Mouse (Mus musculus) heart, postnatal 0 days (tissue): ENCODE results near the gene Shf. TPM values are rescaled to one million over a fixed set of nuclear protein-coding genes. Genes with fewer than 3 reads are reported as not detected.

Experiments used
- ATAC-seq: fragments of 200-750 bp; cut with Nextera tagmentation; 2 replicates; pipeline ENCODE4 v1.8.0; 2017; ENCODE audit warnings: low read depth, moderate number of reproducible peaks, moderate library complexity; ENCODE audit not compliant: insufficient read depth
- DNase-seq: peaks from one replicate; pipeline ENCODE4 v3.0.0-alpha.2; 2016; ENCODE audit warnings: low spot score
- H3K27ac ChIP-seq: fragments of 300-500 bp; sonication (generic); 2 replicates; pipeline ENCODE4 v1.5.1; 2014; ENCODE audit warnings: low read depth, mild to moderate bottlenecking
- H3K27me3 ChIP-seq: fragments of 300-500 bp; sonication (generic); 2 replicates; pipeline ENCODE4 v1.6.1; 2014; ENCODE audit warnings: low read length, mixed read lengths; ENCODE audit not compliant: control insufficient read depth, insufficient read depth
- H3K36me3 ChIP-seq: fragments of 300-500 bp; sonication (generic); replicated peaks from 2 replicates; pipeline ENCODE4 v1.6.1; 2014; ENCODE audit warnings: low read length, mixed read lengths; ENCODE audit not compliant: control insufficient read depth, insufficient read depth
- H3K4me1 ChIP-seq: fragments of 300-500 bp; sonication (generic); 2 replicates; pipeline ENCODE4 v1.6.1; 2014; ENCODE audit warnings: antibody characterized with exemption; ENCODE audit not compliant: control insufficient read depth, insufficient read depth
- H3K4me2 ChIP-seq: fragments of 300-500 bp; sonication (generic); 2 replicates; pipeline ENCODE4 v1.6.1; 2014; ENCODE audit warnings: low read depth, mild to moderate bottlenecking, low read length, moderate library complexity
- H3K4me3 ChIP-seq: fragments of 300-500 bp; sonication (generic); 2 replicates; pipeline ENCODE4 v1.5.1; 2014; ENCODE audit warnings: low read depth, low read length
- H3K9ac ChIP-seq: fragments of 300-500 bp; sonication (generic); replicated peaks from 2 replicates; pipeline ENCODE4 v1.6.1; 2014; ENCODE audit warnings: low read depth, low read length, mixed read lengths
- H3K9me3 ChIP-seq: fragments of 300-500 bp; sonication (generic); replicated peaks from 2 replicates; pipeline ENCODE4 v1.6.1; 2016; ENCODE audit warnings: low read length; ENCODE audit not compliant: control insufficient read depth
- CTCF ChIP-seq: IDR thresholded peaks from 2 replicates; pipeline ENCODE4 v1.5.1; 2016; ENCODE audit warnings: antibody characterized with exemption, control low read depth, low read depth
- EP300 ChIP-seq: IDR thresholded peaks from 2 replicates; pipeline ENCODE4 v1.6.1; 2016; ENCODE audit warnings: antibody characterized with exemption, low read depth
- WGBS: fragments of 180-500 bp; shearing (Covaris S2); extraction: QIAGEN DNeasy Blood & Tissue Kit; methylation state at CpG from one replicate; pipeline ENCODE4 v1.1.7; 2014; 5-methylcytosine and 5-hydroxymethylcytosine counted together
- polyA plus RNA-seq: library from polyadenylated mRNA; unstranded; fragments of >200 nt; fragmentation: Nextera tagmentation; extraction: Ambion mirVana; gene quantifications from 2 replicates; pipeline ENCODE4 v1.2.1, GENCODE M21; 2015
- total RNA-seq: library from RNA; depleted of rRNA; stranded (reverse); fragments of >200 nt; gene quantifications from 2 replicates; pipeline ENCODE4 v1.2.3, GENCODE M21; 2014; ENCODE audit warnings: low replicate concordance; rRNA removed

The Shf gene
- total and polyA plus RNA-seq, 2 experiments from 2014 or later, result 1.3 to 27.0 TPM

GRCm38 (mm10) chr2:122299911-122300655 is 68.9 kb downstream of the Shf start:
- 22% methylated on average over 14 of the region's 14 CpGs for WGBS
- DNase-seq, result no peak
- Histone ChIP-seq H3K4me2 (no peak overlapping the region), H3K36me3 (no peaks in the 10 kb centered on the region), H3K27ac (no peak overlapping the region), H3K9ac (no peak overlapping the region), H3K4me1 (peaks cover 23% of the 10 kb centered on the region), H3K27me3 (peaks cover 92% of the 10 kb centered on the region), H3K9me3 (no peaks in the 10 kb centered on the region), H3K4me3 (no peak overlapping the region)
- TF ChIP-seq EP300 (no peak), CTCF (no peak)
- no peak for ATAC-seq

Other genes with a start within 250 kb of the Shf start
- 166 and 244 TPM in 2 replicates for gene B2m, start 221.5 kb downstream of the Shf start, total RNA-seq
- 273 and 282 TPM in 2 replicates for gene B2m, start 221.5 kb downstream of the Shf start, polyA plus RNA-seq
- not detected in 2 replicates for gene Trim69, start 208.5 kb downstream of the Shf start, total RNA-seq
- gene Trim69, start 208.5 kb downstream of the Shf start, polyA plus RNA-seq, result not detected in 2 replicates
- gene Patl2, start 183.0 kb downstream of the Shf start, total RNA-seq, result not detected in 2 replicates
- gene Patl2, start 183.0 kb downstream of the Shf start, polyA plus RNA-seq, result 0.04 and 0.05 TPM in 2 replicates
- not detected in 2 replicates for gene Terb2, start 182.9 kb downstream of the Shf start, total RNA-seq
- not detected in 2 replicates for gene Terb2, start 182.9 kb downstream of the Shf start, polyA plus RNA-seq
- gene Sord, start 134.4 kb downstream of the Shf start, total RNA-seq, result 99.5 and 115 TPM in 2 replicates
- 84.2 and 87.7 TPM in 2 replicates for gene Sord, start 134.4 kb downstream of the Shf start, polyA plus RNA-seq
- gene Duox2, start 70.7 kb downstream of the Shf start, total RNA-seq, result 0.04 and 3.7 TPM in 2 replicates
- 0.08 and 0.23 TPM in 2 replicates for gene Duox2, start 70.7 kb downstream of the Shf start, polyA plus RNA-seq
- gene Duoxa2, start 70.3 kb downstream of the Shf start, total RNA-seq, result not detected in 2 replicates
- gene Duoxa2, start 70.3 kb downstream of the Shf start, polyA plus RNA-seq, result 0.10 and 0.19 TPM in 2 replicates
- gene Duoxa1, start 55.4 kb downstream of the Shf start, total RNA-seq, result not detected in 2 replicates
- gene Duoxa1, start 55.4 kb downstream of the Shf start, polyA plus RNA-seq, result not detected in 2 replicates
- gene Duox1, start 53.5 kb downstream of the Shf start, total RNA-seq, result not detected in 2 replicates
- not detected in 2 replicates for gene Duox1, start 53.5 kb downstream of the Shf start, polyA plus RNA-seq
- gene Slc28a2, start 57.3 kb upstream of the Shf start, total RNA-seq, result 5.4 and 5.8 TPM in 2 replicates
- 6.7 and 7.6 TPM in 2 replicates for gene Slc28a2, start 57.3 kb upstream of the Shf start, polyA plus RNA-seq
- gene Gm14085, start 115.8 kb upstream of the Shf start, total RNA-seq, result 0.04 TPM in 1 of 2 replicates, not detected in the other
- gene Gm14085, start 115.8 kb upstream of the Shf start, polyA plus RNA-seq, result not detected in 2 replicates
- 3.7 and 3.8 TPM in 2 replicates for gene Gatm, start 242.1 kb upstream of the Shf start, total RNA-seq
- 6.0 and 6.8 TPM in 2 replicates for gene Gatm, start 242.1 kb upstream of the Shf start, polyA plus RNA-seq